Mouse (Mus musculus): ENCODE measurements around the gene Pcdh7.
"Not testable (repeated sequence)": the region's sequence is repeated elsewhere in the genome, so short reads cannot be mapped to it uniquely, and the experiment has no call there.

Gene Pcdh7

DNA sequence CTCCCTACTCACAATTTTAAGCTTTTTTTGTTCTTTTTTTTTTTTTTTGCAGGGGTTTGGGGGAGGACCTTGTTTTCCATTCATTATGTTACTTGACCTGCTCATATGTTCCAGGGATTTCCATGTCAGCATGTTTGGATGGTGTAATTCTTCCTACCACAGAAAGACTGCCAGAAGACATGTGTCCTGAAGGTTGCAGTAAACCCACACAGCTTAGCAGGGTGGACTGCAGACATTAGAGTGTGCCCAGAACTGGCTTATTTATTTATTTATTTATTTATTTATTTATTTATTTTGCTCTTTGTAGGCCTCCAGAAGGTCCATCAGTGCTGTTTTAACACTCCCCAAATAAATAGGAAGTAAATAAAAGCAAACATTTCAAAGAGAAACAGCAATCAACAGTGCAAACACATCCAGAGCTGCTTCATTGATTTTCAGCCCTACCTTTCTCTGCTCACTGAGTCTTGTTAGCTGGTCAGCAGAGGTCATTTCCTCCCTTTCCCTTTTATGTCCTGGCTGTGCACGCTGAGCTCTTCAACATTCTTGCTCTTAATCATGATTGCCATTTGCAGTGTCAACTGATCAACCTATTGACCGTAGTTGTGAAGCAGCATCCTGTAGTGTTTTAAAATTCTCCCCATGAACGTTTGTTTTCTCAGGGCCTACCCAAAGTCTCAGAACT lies 401.3 kb downstream of the Pcdh7 start:
- DNase-seq (ENCODE audit: low spot score in 2 of 2), result no peak

DNA sequence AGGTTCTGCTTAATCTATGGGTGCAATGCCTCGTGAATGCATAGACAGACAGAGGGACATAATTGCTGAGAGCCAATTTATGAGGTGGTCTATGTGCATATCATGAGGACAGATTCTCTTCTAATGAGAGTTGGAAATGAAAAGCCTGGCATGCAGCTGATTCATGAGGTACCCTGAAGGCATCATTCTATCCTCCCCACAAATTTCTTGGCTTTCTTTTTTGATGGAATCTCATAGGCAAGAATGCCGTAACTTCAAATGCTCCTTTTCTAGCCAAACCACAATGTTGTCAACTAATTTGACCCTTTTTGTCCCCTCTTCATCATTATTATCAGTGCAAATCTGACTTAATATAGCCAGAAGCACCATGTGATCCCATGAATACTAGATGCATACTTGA lies 426.1 kb downstream of the Pcdh7 start:
- no peak for DNase-seq (ENCODE audit: low spot score in 2 of 2)

DNA sequence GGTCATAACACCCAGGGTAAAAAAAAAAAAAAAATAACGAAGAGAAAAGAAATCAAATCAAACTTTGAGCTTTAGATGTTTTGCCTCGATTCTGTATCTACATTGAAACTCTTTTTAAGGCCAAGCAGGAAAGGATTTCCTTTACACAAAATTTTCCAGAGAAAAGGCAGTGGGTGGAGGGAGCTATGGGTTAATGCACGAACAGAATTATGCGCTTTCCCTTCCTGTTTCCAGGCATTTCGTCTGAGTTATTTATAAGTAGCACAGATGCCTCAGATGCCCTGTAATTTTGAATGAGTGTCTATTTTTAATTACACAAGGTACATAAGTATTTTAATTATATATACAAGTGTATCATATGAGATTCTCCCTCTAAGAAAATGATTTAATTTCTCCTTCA lies 436.2 kb downstream of the Pcdh7 start:
- DNase-seq (ENCODE audit: low spot score in 2 of 2), result no peak

DNA sequence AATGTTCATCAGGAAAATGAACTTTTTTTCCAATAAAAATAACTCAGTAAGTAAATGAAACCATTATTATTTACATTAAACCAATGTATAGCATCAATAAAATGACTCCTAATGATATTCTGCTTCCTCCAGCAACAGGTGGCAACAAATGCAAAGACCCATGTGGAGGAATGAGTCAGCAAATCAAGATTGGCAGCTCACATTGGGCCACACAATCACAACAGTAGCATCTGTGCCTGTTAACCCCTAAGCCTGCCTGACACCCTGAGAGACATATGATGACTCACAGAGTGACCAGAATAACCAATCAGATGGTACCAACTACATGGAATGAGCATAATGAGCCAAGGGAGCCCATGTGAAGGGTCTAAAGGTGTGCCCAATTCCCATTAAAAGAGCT lies 454.5 kb downstream of the Pcdh7 start:
- no peak for DNase-seq (ENCODE audit: low spot score in 2 of 2)

DNA sequence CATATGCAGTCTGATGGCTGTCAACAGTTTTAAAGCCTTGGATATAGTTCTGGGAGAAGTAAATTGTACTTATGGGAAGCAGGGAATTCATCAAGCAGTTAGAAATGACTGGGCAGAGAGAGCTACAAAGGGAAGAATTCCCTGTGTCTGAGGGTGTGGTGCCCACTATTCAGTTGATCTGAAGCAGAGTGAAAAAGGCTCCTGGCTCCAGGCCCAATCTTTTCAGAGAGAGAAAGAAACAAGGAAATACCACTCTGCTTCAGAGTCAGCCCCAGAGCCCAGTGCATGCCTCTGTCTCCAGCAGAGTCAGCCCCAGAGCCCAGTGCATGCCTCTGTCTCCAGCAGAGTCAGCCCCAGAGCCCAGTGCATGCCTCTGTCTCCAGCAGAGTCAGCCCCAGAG lies 456.6 kb downstream of the Pcdh7 start:
- DNase-seq (ENCODE audit: low spot score in 2 of 2), result not testable (repeated sequence)

DNA sequence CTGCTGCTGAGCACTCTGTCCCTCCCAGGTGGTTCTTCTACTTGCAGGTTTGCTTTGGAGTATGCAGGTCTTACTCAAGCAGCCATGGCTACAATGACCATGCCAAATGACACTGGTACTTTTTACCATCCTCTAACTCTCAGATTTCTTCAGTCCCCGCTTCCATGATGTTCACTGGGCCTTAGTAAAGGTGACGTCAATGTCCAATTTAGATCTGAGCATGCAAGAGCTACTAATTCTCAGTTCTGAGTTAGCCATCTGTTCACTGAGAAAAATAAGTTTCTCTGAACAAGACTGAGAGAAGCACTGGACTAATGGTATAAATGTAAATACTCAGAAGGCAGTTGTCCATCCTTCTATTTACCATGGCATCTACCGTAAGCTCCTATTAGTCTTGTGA lies 457.8 kb downstream of the Pcdh7 start:
- DNase-seq (ENCODE audit: low spot score in 2 of 2), result no peak
